Mouse (Mus musculus) heart, postnatal 0 days (tissue): ENCODE measurements around the gene Slc7a6os. TPM values are rescaled to one million over a fixed set of nuclear protein-coding genes. Genes with fewer than 3 reads are reported as not detected.
"Not testable (repeated sequence)": the region's sequence is repeated elsewhere in the genome, so short reads cannot be mapped to it uniquely, and the experiment has no call there.

Experiments used
- ATAC-seq: fragments of 200-750 bp; cut with Nextera tagmentation; 2 replicates; pipeline ENCODE4 v1.8.0; 2017; ENCODE audit warnings: low read depth, moderate number of reproducible peaks, moderate library complexity; ENCODE audit not compliant: insufficient read depth
- DNase-seq: peaks from one replicate; pipeline ENCODE4 v3.0.0-alpha.2; 2016; ENCODE audit warnings: low spot score
- H3K27ac ChIP-seq: fragments of 300-500 bp; sonication (generic); 2 replicates; pipeline ENCODE4 v1.5.1; 2014; ENCODE audit warnings: low read depth, mild to moderate bottlenecking
- H3K27me3 ChIP-seq: fragments of 300-500 bp; sonication (generic); 2 replicates; pipeline ENCODE4 v1.6.1; 2014; ENCODE audit warnings: low read length, mixed read lengths; ENCODE audit not compliant: control insufficient read depth, insufficient read depth
- H3K36me3 ChIP-seq: fragments of 300-500 bp; sonication (generic); replicated peaks from 2 replicates; pipeline ENCODE4 v1.6.1; 2014; ENCODE audit warnings: low read length, mixed read lengths; ENCODE audit not compliant: control insufficient read depth, insufficient read depth
- H3K4me1 ChIP-seq: fragments of 300-500 bp; sonication (generic); 2 replicates; pipeline ENCODE4 v1.6.1; 2014; ENCODE audit warnings: antibody characterized with exemption; ENCODE audit not compliant: control insufficient read depth, insufficient read depth
- H3K4me2 ChIP-seq: fragments of 300-500 bp; sonication (generic); 2 replicates; pipeline ENCODE4 v1.6.1; 2014; ENCODE audit warnings: low read depth, mild to moderate bottlenecking, low read length, moderate library complexity
- H3K4me3 ChIP-seq: fragments of 300-500 bp; sonication (generic); 2 replicates; pipeline ENCODE4 v1.5.1; 2014; ENCODE audit warnings: low read depth, low read length
- H3K9ac ChIP-seq: fragments of 300-500 bp; sonication (generic); replicated peaks from 2 replicates; pipeline ENCODE4 v1.6.1; 2014; ENCODE audit warnings: low read depth, low read length, mixed read lengths
- H3K9me3 ChIP-seq: fragments of 300-500 bp; sonication (generic); replicated peaks from 2 replicates; pipeline ENCODE4 v1.6.1; 2016; ENCODE audit warnings: low read length; ENCODE audit not compliant: control insufficient read depth
- CTCF ChIP-seq: IDR thresholded peaks from 2 replicates; pipeline ENCODE4 v1.5.1; 2016; ENCODE audit warnings: antibody characterized with exemption, control low read depth, low read depth
- EP300 ChIP-seq: IDR thresholded peaks from 2 replicates; pipeline ENCODE4 v1.6.1; 2016; ENCODE audit warnings: antibody characterized with exemption, low read depth
- WGBS: fragments of 180-500 bp; shearing (Covaris S2); extraction: QIAGEN DNeasy Blood & Tissue Kit; methylation state at CpG from one replicate; pipeline ENCODE4 v1.1.7; 2014; 5-methylcytosine and 5-hydroxymethylcytosine counted together
- polyA plus RNA-seq: library from polyadenylated mRNA; unstranded; fragments of >200 nt; fragmentation: Nextera tagmentation; extraction: Ambion mirVana; gene quantifications from 2 replicates; pipeline ENCODE4 v1.2.1, GENCODE M21; 2015
- total RNA-seq: library from RNA; depleted of rRNA; stranded (reverse); fragments of >200 nt; gene quantifications from 2 replicates; pipeline ENCODE4 v1.2.3, GENCODE M21; 2014; ENCODE audit warnings: low replicate concordance

Gene Slc7a6os
- total and polyA plus RNA-seq, 2 experiments from 2014 or later, result 13.5 to 22.4 TPM

DNA sequence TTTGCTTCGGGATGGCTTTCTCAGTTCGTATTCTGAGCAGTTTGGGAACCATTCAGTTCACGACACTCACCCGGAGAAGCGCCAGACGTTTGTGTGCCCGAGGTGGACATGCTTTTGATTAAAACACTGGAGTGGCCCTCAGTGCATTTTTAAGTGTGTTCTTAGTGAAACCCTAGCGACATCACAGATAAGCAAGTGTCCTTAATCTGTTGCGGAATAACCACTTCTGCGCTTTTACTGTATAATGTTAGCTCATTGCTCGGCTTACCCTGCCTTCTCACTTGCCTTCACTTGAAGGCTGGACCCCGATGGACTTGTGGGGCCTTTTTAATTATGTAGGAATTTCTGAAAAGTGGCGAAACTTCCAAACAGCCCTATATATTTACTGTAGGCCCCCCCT lies 686 bp upstream of the Slc7a6os start:
- H3K27me3 ChIP-seq, result no peaks in the 10 kb centered on the region
- H3K4me1 ChIP-seq, result peaks cover 3% of the 10 kb centered on the region; the same call in 1 of the 2 replicates
- ATAC-seq (no peak), DNase-seq (no peak)
- H3K4me3 ChIP-seq, result peak overlapping the region; percentile 69
- peak overlapping the region; percentile 90 for H3K27ac ChIP-seq
- H3K9me3 ChIP-seq, result no peaks in the 10 kb centered on the region
- TF ChIP-seq EP300, result no peak
- TF ChIP-seq CTCF, result no peak
- WGBS, result 3% methylated on average over 13 of the region's 13 CpGs
- peaks cover 33% of the 10 kb centered on the region for H3K36me3 ChIP-seq
- H3K4me2 ChIP-seq, result peak overlapping the region; percentile 70
- H3K9ac ChIP-seq, result peak overlapping the region; percentile 87

- ATAC-seq (peak; percentile 48), DNase-seq (peak; percentile 26)
- Histone ChIP-seq H3K4me1 (peaks cover 3% of the 10 kb centered on the region; the same call in 1 of the 2 replicates), H3K4me2 (peak overlapping the region; percentile 70), H3K9ac (peak overlapping the region; percentile 87), H3K27me3 (no peaks in the 10 kb centered on the region), H3K9me3 (no peaks in the 10 kb centered on the region), H3K36me3 (peaks cover 34% of the 10 kb centered on the region), H3K4me3 (peak overlapping the region; percentile 69), H3K27ac (peak overlapping the region; percentile 90)
- WGBS, result under 1% methylated on average over 35 of the region's 35 CpGs
- TF ChIP-seq EP300 (no peak), CTCF (no peak)
These were observed 552 bp downstream of the Slc7a6os start for GRCm38 (mm10) chr8:106210035-106210731.

- 81% methylated on average over 3 of the region's 3 CpGs for WGBS
- not testable (repeated sequence) for H3K27ac ChIP-seq, H3K4me3 ChIP-seq, H3K27me3 ChIP-seq, ATAC-seq, H3K4me2 ChIP-seq, H3K4me1 ChIP-seq, DNase-seq, H3K9me3 ChIP-seq, H3K9ac ChIP-seq
- peaks cover 67% of the 10 kb centered on the region for H3K36me3 ChIP-seq
These were observed 11.1 kb downstream of the Slc7a6os start for GRCm38 (mm10) chr8:106199596-106199995.

DNA sequence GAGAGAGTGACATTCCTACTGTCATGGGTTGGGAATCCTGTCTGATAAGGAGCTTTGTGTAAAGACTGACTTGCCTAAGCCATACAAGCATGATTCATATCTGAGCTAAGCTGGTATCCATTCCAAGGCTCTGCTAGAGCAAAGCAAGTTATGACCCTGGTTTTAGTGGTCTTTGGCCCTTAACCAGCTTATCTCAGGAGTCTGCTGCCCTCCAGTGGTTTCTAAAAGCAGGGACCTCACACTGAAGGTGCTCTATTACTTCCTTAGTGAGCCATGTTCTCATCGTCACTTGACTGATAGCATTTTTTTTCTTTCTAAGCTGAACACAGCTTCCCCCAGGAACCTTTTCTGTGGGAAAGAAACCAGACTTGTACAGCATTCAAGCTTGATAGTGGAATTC lies 12.0 kb downstream of the Slc7a6os start:
- DNase-seq, result peak; percentile 58
- H3K9ac ChIP-seq, result no peak overlapping the region
- peaks cover 66% of the 10 kb centered on the region for H3K36me3 ChIP-seq
- 7% methylated on average over 1 of the region's 1 CpGs for WGBS
- H3K27me3 ChIP-seq, result no peaks in the 10 kb centered on the region
- no peak overlapping the region for H3K27ac ChIP-seq
- peak; percentile 74 for TF ChIP-seq CTCF
- no peak for TF ChIP-seq EP300
- no peak overlapping the region for H3K4me3 ChIP-seq
- no peaks in the 10 kb centered on the region for H3K9me3 ChIP-seq
- no peaks in the 10 kb centered on the region for H3K4me1 ChIP-seq
- ATAC-seq, result no peak
- no peak overlapping the region for H3K4me2 ChIP-seq

DNA sequence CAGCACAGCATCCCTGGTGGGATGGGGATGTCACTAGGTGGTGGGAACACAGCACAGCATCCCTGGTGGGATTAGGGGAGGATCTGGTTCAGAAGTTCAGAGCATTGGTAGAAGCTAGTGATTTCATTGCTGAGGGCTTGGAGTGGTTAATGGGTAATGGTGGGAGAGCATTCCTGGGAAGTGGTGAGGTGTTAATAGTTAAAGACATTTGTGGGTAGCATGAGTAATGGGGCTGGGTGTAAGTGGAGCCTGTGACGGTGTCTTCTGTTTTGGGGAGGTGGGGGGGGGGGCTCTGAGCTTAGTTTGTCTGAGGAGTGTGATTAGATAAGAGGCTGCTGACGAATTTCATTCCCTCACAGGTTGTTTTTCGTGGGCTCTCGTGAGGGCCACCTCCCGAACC lies 16.7 kb downstream of the Slc7a6os start:
- no peak for ATAC-seq
- H3K4me2 ChIP-seq, result no peak overlapping the region

GRCm38 (mm10) chr8:106193162-106193561 lies 17.6 kb downstream of the Slc7a6os start:
- ATAC-seq (no peak), DNase-seq (no peak)
- TF ChIP-seq CTCF, result no peak
- no peak for TF ChIP-seq EP300
- 51% methylated on average over 6 of the region's 6 CpGs for WGBS
- no peak overlapping the region for H3K4me3 ChIP-seq
- H3K27ac ChIP-seq, result no peak overlapping the region
- H3K9ac ChIP-seq, result no peak overlapping the region
- H3K27me3 ChIP-seq, result no peaks in the 10 kb centered on the region
- no peaks in the 10 kb centered on the region for H3K4me1 ChIP-seq
- no peaks in the 10 kb centered on the region for H3K9me3 ChIP-seq
- no peak overlapping the region for H3K4me2 ChIP-seq
- H3K36me3 ChIP-seq, result peaks cover 45% of the 10 kb centered on the region

More for the DNA sequence above, 16.7 kb downstream of the Slc7a6os start:
- Histone ChIP-seq H3K27ac (no peak overlapping the region), H3K4me3 (no peak overlapping the region), H3K9ac (no peak overlapping the region), H3K36me3 (peaks cover 45% of the 10 kb centered on the region), H3K4me1 (no peaks in the 10 kb centered on the region), H3K27me3 (no peaks in the 10 kb centered on the region), H3K9me3 (no peaks in the 10 kb centered on the region)
- no peak for TF ChIP-seq CTCF
- no peak for TF ChIP-seq EP300
- WGBS, result 63% methylated on average over 5 of the region's 5 CpGs
- no peak for DNase-seq
